Mouse (Mus musculus) forebrain, embryonic 16.5 days (tissue): ENCODE measurements at regions not wholly inside any gene's neighbourhood (a gene's known extent, or its start where the extent isn't known, plus 50 kb on each side); places are given as distances from the start of the nearest gene placed in this dataset.

Experiments used
- ATAC-seq: fragments of 200-750 bp; cut with Nextera tagmentation; 2 replicates; pipeline ENCODE4 v1.8.0; 2017; ENCODE audit warnings: mild to moderate bottlenecking, moderate library complexity
- H3K27ac ChIP-seq: fragments of 300-500 bp; sonication (generic); 2 replicates; pipeline ENCODE4 v1.5.1; 2014; ENCODE audit warnings: low read length, control low read depth
- H3K27me3 ChIP-seq: fragments of 300-500 bp; sonication (generic); replicated peaks from 2 replicates; pipeline ENCODE4 v1.6.1; 2014; ENCODE audit warnings: low read length; ENCODE audit not compliant: control insufficient read depth, insufficient read depth
- H3K36me3 ChIP-seq: fragments of 300-500 bp; sonication (generic); 2 replicates; pipeline ENCODE4 v1.6.1; 2014; ENCODE audit not compliant: control insufficient read depth, insufficient read depth
- H3K4me1 ChIP-seq: fragments of 300-500 bp; sonication (generic); replicated peaks from 2 replicates; pipeline ENCODE4 v1.6.1; 2014; ENCODE audit warnings: low read length; ENCODE audit not compliant: control insufficient read depth, insufficient read depth
- H3K4me2 ChIP-seq: fragments of 300-500 bp; sonication (generic); 2 replicates; pipeline ENCODE4 v1.6.1; 2014; ENCODE audit warnings: mild to moderate bottlenecking, low read length, control low read depth
- H3K4me3 ChIP-seq: fragments of 300-500 bp; sonication (generic); replicated peaks from 2 replicates; pipeline ENCODE4 v1.5.1; 2014; ENCODE audit warnings: mild to moderate bottlenecking, low read length, control low read depth
- H3K9ac ChIP-seq: fragments of 300-500 bp; sonication (generic); replicated peaks from 2 replicates; pipeline ENCODE4 v1.6.1; 2014; ENCODE audit warnings: low read depth, low read length, control low read depth
- H3K9me3 ChIP-seq: fragments of 300-500 bp; sonication (generic); 2 replicates; pipeline ENCODE4 v1.6.1; 2016; ENCODE audit warnings: low read length; ENCODE audit not compliant: control insufficient read depth
- WGBS: fragments of 180-500 bp; shearing (Covaris S2); extraction: QIAGEN DNeasy Blood & Tissue Kit; methylation state at CpG from one replicate; pipeline ENCODE4 v1.1.7; 2014; 5-methylcytosine and 5-hydroxymethylcytosine counted together

DNA sequence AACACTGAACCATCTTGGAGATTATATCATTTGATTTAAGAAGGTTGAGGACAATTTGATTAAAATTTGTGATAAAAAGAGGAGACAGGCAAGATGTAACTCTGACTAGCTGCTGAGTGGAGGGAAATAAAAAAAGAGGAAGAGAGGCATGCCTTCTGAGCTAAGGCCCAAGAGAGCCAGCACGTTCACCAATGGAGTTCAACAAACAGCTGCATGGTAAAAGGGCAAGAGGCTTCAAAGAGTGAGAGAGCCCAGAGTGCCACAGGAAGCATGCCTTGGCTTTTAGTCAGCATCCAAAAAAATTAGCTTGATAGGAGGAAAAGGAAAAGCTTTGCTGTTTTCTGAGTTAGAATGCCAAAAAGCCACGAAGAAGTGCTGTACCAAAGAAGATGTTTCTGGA is 103.0 kb upstream of the Zbtb20 start:
- Histone ChIP-seq H3K4me2 (no peak overlapping the region), H3K27ac (no peak overlapping the region), H3K9me3 (no peaks in the 10 kb centered on the region), H3K9ac (no peak overlapping the region), H3K36me3 (no peaks in the 10 kb centered on the region), H3K4me3 (no peak overlapping the region), H3K4me1 (no peaks in the 10 kb centered on the region), H3K27me3 (no peaks in the 10 kb centered on the region)
- whole genome bisulfite sequencing = 80% methylated on average over 2 of the region's 2 CpGs
- ATAC-seq = no peak

- Histone ChIP-seq H3K27me3 (no peaks in the 10 kb centered on the region), H3K4me2 (no peak overlapping the region), H3K36me3 (no peaks in the 10 kb centered on the region), H3K4me1 (no peaks in the 10 kb centered on the region), H3K27ac (no peak overlapping the region), H3K9me3 (no peaks in the 10 kb centered on the region), H3K4me3 (no peak overlapping the region), H3K9ac (no peak overlapping the region)
- ATAC-seq = no peak
- WGBS = 60% methylated on average over 1 of the region's 1 CpGs
Measured at GRCm38 (mm10) chr16:42770199-42770598, 105.5 kb upstream of the Zbtb20 start.

- no peaks in the 10 kb centered on the region for H3K36me3 ChIP-seq
- no peaks in the 10 kb centered on the region; the same call in none of the 2 replicates for H3K4me1 ChIP-seq
- no peak overlapping the region for H3K27ac ChIP-seq
- ATAC-seq = no peak
- no peak overlapping the region for H3K9ac ChIP-seq
- 58% methylated on average over 5 of the region's 5 CpGs for WGBS
- no peak overlapping the region for H3K4me2 ChIP-seq
- no peak overlapping the region for H3K4me3 ChIP-seq
- H3K27me3 ChIP-seq = no peaks in the 10 kb centered on the region
- no peaks in the 10 kb centered on the region for H3K9me3 ChIP-seq
Measured at GRCm38 (mm10) chr16:42748681-42749080, 127.0 kb upstream of the Zbtb20 start.

DNA sequence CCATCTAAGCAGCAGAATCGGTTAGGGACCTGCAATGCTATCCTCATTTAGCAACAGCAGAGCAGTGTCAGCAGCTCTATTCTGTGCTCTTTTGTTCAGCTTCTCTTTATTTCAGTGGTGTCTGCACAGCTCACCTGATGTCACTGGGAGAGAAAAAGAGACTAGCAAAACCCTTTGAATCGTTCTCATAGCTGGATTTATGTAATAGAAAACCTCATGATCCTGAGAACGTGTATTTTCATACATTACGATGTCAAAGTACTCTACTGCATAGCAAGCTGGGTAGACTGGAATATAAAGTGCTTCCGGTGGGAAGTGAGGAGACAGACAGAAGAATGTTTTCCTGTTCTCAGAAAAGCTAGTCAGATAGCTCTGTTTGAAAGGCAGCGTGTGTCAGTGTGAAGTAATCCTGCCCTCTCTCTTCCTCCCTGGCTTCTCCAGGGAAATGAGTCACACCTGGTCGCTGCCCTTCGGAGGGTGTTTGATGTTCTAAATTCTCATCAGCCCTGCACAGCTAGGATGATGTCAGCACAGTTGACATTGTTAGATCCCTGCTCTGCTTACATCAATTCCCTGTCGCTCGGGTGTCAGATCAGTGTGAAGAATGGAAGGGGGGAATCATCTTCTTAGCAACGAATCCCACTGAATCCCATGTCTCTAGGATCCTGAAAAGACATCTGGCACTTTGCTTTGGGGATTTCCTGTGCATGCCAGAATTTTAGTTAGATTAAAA is 129.6 kb upstream of the Zbtb20 start:
- peak; percentile 62 for ATAC-seq
- no peaks in the 10 kb centered on the region for H3K36me3 ChIP-seq
- no peaks in the 10 kb centered on the region; the same call in none of the 2 replicates for H3K4me1 ChIP-seq
- no peaks in the 10 kb centered on the region for H3K9me3 ChIP-seq
- H3K27ac ChIP-seq = peak overlapping the region; percentile 31
- no peak overlapping the region for H3K9ac ChIP-seq
- no peak overlapping the region for H3K4me3 ChIP-seq
- no peak overlapping the region for H3K4me2 ChIP-seq
- H3K27me3 ChIP-seq = no peaks in the 10 kb centered on the region
- 44% methylated on average over 11 of the region's 11 CpGs for WGBS

GRCm38 (mm10) chr16:42743538-42743937 is 132.1 kb upstream of the Zbtb20 start:
- Histone ChIP-seq H3K27ac (no peak overlapping the region), H3K4me1 (no peaks in the 10 kb centered on the region; the same call in 1 of the 2 replicates), H3K9me3 (no peaks in the 10 kb centered on the region), H3K4me2 (no peak overlapping the region), H3K36me3 (no peaks in the 10 kb centered on the region), H3K9ac (no peak overlapping the region), H3K4me3 (no peak overlapping the region), H3K27me3 (no peaks in the 10 kb centered on the region)
- WGBS = 29% methylated on average over 1 of the region's 1 CpGs
- peak; percentile 36; the same call in 1 of the 2 replicates for ATAC-seq

- no peak overlapping the region for H3K4me2 ChIP-seq
- 41% methylated on average over 2 of the region's 2 CpGs for WGBS
- no peaks in the 10 kb centered on the region for H3K9me3 ChIP-seq
- H3K9ac ChIP-seq = no peak overlapping the region
- H3K27ac ChIP-seq = no peak overlapping the region
- H3K4me1 ChIP-seq = no peaks in the 10 kb centered on the region; the same call in 1 of the 2 replicates
- H3K36me3 ChIP-seq = no peaks in the 10 kb centered on the region
- no peak for ATAC-seq
- no peaks in the 10 kb centered on the region for H3K27me3 ChIP-seq
- no peak overlapping the region for H3K4me3 ChIP-seq
Measured at GRCm38 (mm10) chr16:42743120-42743519, 132.6 kb upstream of the Zbtb20 start.

GRCm38 (mm10) chr16:42727826-42728225 is 147.9 kb upstream of the Zbtb20 start:
- Histone ChIP-seq H3K4me1 (peaks cover 6% of the 10 kb centered on the region), H3K36me3 (no peaks in the 10 kb centered on the region), H3K4me2 (no peak overlapping the region), H3K27me3 (no peaks in the 10 kb centered on the region), H3K9me3 (no peaks in the 10 kb centered on the region), H3K9ac (no peak overlapping the region), H3K27ac (no peak overlapping the region), H3K4me3 (no peak overlapping the region)
- 66% methylated on average over 7 of the region's 7 CpGs for WGBS
- no peak for ATAC-seq

- ATAC-seq = no peak
- WGBS = 73% methylated on average over 3 of the region's 3 CpGs
- H3K4me2 ChIP-seq = no peak overlapping the region
Measured at GRCm38 (mm10) chr16:42719915-42720314, 155.8 kb upstream of the Zbtb20 start.

DNA sequence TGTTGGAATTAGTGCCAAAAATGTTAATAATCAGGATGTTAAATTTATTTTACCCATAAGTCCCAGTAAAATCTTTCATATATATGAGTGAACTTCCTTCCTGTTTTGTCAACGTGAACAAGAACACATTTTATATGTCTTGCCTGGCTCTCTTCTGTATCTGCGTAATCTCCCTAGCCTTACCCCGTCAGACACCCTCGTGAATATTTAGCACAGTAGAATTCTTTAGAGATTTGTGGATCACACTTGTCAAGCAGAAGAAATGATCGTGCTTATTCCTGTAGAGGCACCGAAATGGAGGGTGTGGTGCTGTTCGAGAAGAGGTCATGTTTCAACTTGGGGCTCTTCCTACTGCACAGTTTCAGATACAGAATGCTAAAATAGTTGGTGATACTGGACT is 157.2 kb upstream of the Zbtb20 start:
- Histone ChIP-seq H3K9ac (no peak overlapping the region), H3K4me1 (peaks cover 17% of the 10 kb centered on the region), H3K9me3 (no peaks in the 10 kb centered on the region), H3K27ac (peak overlapping the region; percentile 37), H3K4me3 (no peak overlapping the region), H3K27me3 (no peaks in the 10 kb centered on the region), H3K36me3 (no peaks in the 10 kb centered on the region), H3K4me2 (no peak overlapping the region)
- peak; percentile 51 for ATAC-seq
- 48% methylated on average over 7 of the region's 7 CpGs for WGBS

More at GRCm38 (mm10) chr16:42719915-42720314, 155.8 kb upstream of the Zbtb20 start:
- Histone ChIP-seq H3K36me3 (no peaks in the 10 kb centered on the region), H3K9me3 (no peaks in the 10 kb centered on the region), H3K9ac (no peak overlapping the region), H3K27me3 (no peaks in the 10 kb centered on the region), H3K4me1 (peaks cover 21% of the 10 kb centered on the region), H3K4me3 (no peak overlapping the region), H3K27ac (no peak overlapping the region)
